Mouse (Mus musculus): ENCODE results near the gene Meis3.

Meis3 gene

DNA sequence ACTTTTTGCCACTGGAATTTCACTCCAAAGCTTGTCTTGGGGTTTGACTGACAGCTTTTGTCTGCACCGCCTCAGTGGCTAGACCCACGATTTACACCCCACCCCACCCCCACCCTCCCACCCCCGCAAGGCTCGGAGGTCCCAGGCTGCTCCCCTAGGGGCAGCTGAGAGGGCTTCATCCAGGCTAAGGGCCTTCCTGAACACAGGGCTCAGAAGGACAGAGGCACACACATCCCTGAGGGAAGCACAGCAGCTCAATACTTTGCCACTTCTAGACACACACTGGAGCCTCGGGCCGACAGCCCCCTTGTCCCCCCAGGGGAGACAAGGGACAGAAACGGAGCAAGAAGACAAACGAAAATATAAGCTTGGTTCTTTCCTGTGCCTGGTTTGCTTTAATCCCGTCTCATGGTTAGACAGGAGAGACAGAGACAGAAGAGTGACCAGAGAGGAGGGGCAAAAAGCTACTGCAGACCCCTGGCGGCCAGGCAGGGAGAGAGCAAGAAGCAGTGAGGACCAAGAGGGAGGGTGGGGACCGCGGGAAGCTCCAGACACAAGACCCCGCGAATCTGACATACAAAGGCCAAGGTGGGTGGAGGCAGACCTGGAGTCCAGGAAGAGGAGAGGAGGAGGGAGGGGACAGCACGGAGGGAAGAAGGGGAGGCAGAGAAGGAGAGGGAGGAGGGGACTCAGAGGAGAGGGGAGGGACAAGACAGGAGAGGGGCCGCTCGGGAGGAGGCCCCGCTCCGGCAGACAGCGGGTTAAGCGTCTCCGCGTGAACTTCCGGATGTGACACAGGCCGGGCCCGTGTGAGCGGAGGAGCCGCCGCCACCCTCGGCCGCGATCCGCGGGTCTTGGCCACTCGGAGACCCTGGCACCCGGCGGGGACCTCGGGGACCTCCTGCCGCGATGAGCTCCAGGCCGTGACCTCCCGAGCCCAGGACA is at the start of gene Meis3:
Meis3 (plus strand) TSS at position 494 of the 945 bp plus-strand sequence.
- DNase-seq (ENCODE audit: low spot score): peak; percentile 86

- no peak for DNase-seq (ENCODE audit: low spot score)
Measured at GRCm38 (mm10) chr7:16125829-16126228, 49.1 kb upstream of the Meis3 start.

DNA sequence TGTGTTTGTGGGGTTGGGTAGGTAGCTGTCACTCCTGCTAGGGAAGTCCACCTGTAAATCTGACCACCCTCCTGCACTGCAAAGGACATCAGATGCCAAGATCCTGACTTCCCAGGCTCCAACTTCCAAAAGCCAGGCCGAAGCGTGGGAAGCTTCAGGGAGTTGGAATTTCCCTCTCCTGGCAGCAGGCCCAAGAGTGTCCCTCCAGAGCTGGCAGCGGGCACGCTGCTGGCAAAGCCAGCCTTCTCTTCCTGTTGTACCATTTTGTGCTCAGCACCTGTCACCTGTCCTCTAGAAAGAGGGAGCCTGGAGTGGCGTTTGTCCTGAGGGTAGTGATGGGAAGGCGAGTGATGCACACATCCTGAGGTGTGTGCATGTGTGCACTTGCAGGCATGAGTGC is 46.5 kb upstream of the Meis3 start:
- DNase-seq (ENCODE audit: low spot score): no peak

DNA sequence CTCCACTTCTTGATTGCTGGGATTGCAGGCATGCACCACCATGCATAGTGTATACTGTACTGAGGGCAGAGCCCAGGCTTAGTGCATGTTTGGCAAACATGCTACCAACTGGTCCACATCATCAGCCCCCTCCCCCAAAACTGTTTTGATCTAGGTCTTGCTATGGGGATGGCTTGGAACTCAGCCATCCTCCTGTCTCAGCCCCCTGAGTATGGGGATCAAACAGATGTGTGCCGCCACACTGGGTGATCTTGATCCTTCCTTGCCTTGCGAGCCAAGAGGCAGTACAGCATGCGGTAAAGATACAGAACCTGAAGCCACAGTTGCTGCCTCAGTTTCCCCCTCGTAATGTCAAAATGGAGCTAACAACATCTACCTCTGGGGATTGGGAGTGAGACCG is 46.0 kb upstream of the Meis3 start:
- no peak for DNase-seq (ENCODE audit: low spot score)

GRCm38 (mm10) chr7:16129421-16129845 is 45.5 kb upstream of the Meis3 start, which contains the start of gene Slc8a2:
TSS of gene Slc8a2 (plus strand) at chr7:16129826.
- DNase-seq (ENCODE audit: low spot score): peak; percentile 88

DNA sequence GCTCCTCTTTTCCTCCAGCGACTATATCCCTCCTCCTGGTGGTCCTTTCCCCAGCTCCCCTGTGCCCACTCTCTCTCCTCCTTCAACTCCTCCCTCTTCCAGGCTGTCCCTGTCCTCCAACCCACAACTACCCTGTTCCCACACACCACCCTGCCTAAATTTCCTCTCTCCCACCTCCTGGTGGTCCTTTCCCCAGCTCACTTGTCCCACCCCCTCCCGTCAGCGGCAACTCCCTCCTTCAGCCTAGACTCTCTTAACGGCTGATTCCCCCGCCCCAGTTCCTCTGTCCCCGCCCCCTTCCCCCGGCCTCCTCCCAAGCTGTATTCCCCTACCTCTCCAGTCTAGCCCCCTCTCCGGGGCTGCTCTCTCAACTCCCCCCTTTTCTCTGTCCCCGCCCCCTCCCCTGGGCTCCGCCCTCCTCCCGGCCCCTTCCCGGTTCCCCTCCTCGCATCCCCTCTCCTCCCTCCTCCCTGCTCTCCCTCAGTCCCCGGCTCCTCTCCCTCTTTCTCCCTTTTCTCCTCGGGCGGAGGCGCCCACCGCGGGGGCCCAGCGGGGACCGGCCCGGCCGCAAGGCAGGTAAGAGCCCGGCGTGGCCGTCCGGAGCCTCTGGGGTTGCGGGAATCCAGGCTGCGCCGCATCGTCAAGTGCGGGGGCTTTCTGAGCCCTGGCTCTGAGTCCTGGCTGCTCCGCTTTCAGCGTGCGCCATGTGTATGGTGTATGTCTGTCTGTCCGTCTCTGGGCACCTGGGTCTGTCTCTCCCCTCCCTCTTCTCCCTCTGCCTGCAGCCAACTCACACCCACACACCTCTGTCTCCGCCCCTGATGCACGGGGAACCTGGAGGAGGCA is 44.8 kb upstream of the Meis3 start:
- DNase-seq (ENCODE audit: low spot score): peak; percentile 55

DNA sequence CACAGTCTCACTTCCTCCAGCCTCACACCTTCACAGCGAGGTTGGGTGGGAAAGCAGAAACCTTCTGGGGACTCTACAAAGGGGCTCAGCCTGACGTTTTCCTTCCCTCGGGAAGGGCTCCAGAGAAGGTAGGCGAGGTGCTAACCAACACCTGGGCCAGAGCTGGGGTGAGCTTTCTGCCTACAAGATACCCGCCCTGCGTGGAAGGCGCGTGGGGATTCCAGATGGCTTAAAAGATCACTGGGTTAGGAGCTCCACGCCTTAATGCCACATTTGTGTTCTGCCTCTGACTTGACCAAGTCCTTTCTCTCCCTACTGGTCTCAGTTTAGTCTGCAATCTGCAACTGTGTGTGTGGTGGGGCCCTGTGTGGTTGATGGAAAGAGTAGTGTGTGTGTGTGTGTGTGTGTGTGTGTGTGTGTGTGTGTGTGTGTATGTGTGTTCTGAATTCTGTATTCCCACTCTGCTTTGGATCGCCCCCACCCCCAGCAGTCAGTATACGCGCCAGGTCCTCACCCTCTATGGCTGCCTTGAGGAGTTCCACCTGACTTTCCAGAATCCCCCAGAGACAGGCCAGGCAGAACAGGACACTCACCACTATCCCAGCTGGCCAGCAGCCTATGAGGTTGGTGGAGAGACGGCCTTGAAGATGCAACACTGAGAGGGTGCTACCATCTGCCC is 43.8 kb upstream of the Meis3 start:
- no peak for DNase-seq (ENCODE audit: low spot score)

GRCm38 (mm10) chr7:16132161-16132581 is 42.7 kb upstream of the Meis3 start:
- DNase-seq (ENCODE audit: low spot score): peak; percentile 47

GRCm38 (mm10) chr7:16132926-16133325 is 42.0 kb upstream of the Meis3 start:
- DNase-seq (ENCODE audit: low spot score): no peak

- DNase-seq (ENCODE audit: low spot score): no peak
Measured at GRCm38 (mm10) chr7:16133691-16134090, 41.2 kb upstream of the Meis3 start.

GRCm38 (mm10) chr7:16134951-16135392 is 39.9 kb upstream of the Meis3 start:
- no peak for DNase-seq (ENCODE audit: low spot score)

- no peak for DNase-seq (ENCODE audit: low spot score)
Measured at GRCm38 (mm10) chr7:16146489-16147410, 28.1 kb upstream of the Meis3 start.

- DNase-seq (ENCODE audit: low spot score): peak; percentile 79
Measured at GRCm38 (mm10) chr7:16147643-16148042, 27.2 kb upstream of the Meis3 start.

GRCm38 (mm10) chr7:16149241-16149640 is 25.6 kb upstream of the Meis3 start:
- DNase-seq (ENCODE audit: low spot score): no peak

DNA sequence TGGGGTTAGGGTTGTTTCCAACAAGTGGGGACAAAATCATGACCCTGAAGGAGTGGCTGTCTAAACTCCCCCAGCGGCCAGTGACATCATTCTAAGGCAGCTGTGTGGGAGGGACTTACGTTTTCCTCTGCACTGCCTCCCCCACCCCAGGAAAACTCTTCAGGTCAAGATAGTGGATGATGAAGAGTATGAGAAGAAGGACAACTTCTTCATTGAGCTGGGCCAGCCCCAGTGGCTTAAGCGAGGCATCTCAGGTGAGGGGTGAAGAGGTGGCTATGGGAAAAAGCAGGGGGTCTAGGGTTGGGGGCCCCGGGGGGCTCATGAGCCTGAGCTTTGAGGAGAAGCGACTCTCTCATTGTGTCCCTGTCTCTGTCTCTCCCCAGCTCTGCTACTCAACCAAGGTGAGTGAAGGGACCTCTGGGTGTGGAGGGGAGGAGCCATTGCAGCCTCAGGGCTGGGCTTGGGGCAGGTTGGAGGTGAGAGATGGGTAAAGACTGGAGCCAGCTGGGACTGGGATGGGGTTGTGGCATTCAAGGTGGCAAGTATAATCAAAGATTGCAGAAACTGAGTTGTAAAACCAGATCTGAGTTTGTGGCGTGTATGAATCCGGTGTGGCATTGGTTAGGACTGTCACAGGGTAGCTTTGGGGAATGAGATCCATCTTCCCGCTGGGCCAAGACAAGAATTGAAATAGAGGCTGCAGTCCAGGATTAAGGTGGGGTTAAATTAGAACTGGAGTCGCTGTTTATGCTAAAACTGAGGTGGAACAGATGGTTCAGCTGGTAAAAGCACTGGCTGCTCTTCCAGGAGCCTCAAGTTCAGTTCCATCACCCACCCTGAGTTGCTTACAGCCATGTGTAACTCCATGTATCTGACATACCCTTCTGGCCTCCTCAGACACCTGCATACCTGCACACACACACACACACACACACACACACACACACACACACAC is 24.4 kb upstream of the Meis3 start:
- no peak for DNase-seq (ENCODE audit: low spot score)

DNA sequence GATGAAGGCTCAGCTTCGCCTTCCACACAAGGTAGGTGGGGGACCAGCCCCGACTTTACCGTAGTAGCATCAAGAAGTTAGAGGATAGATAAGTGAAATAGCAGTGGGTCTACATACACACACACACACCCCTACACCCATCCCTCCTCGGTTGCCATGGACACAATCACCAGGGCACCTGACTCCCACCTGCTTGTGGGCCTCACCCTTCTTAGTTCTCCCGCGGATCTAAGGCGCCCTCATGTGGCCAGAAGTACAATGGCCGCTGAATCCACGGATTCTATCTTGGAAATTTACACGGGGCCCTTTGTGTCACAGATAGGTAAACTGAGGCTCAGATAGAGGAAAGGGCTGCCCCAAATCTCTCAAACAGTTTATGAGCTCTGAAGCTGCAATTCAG is 21.4 kb upstream of the Meis3 start:
- peak; percentile 78 for DNase-seq (ENCODE audit: low spot score)

GRCm38 (mm10) chr7:16155132-16155872 is 19.6 kb upstream of the Meis3 start:
- no peak for DNase-seq (ENCODE audit: low spot score)

GRCm38 (mm10) chr7:16156105-16156714 is 18.7 kb upstream of the Meis3 start:
- DNase-seq (ENCODE audit: low spot score): no peak

GRCm38 (mm10) chr7:16158735-16159134 is 16.2 kb upstream of the Meis3 start:
- peak; percentile 30 for DNase-seq (ENCODE audit: low spot score)
